Mouse (Mus musculus) splenic B cell, adult 2 months (primary cell): ENCODE results near the gene Srarp.
A peak's percentile ranks its signal among the peaks of the same experiment; 100 is the strongest.

ENCODE experiments used
- DNase-seq: peaks from one replicate; pipeline ENCODE4 v3.0.0-alpha.2; 2011; ENCODE audit warnings: low read depth, low spot score
- H3K27me3 ChIP-seq: 2 replicates; pipeline ENCODE4 v1.6.1; 2012; ENCODE audit warnings: mild to moderate bottlenecking, low read length, moderate library complexity, mixed read lengths; ENCODE audit not compliant: control insufficient read depth, poor library complexity, insufficient read depth, severe bottlenecking
- H3K36me3 ChIP-seq: 2 replicates; pipeline ENCODE4 v1.6.1; 2012; ENCODE audit warnings: mild to moderate bottlenecking, low read length, moderate library complexity, mixed read lengths; ENCODE audit not compliant: control insufficient read depth, poor library complexity, insufficient read depth, severe bottlenecking

Srarp gene

GRCm38 (mm10) chr4:141464722-141465121 lies 28.8 kb upstream of the Srarp start:
- DNase-seq, result no peak
- peaks cover 10% of the 10 kb centered on the region for H3K36me3 ChIP-seq
- no peaks in the 10 kb centered on the region for H3K27me3 ChIP-seq

DNA sequence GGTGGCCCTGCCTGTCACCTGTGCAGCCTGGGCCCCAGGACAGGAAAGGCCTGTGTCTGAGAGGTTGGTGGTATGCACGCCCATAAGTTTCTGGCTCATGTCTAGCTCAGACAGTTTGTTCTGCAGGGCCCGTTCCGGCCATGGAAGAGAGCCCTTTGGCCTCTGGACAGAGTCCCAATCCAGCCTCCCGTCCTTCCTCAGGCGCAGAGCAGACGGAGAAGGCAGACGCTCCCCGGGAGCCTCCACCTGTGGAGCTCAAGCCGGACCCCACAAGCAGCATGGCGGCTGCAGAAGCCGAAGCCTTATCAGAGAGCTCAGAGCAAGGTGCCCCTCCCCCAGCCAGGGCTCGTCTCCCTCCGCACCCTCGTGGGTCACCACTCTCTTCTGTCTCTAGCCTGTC lies 27.6 kb upstream of the Srarp start:
- Histone ChIP-seq H3K27me3 (no peaks in the 10 kb centered on the region), H3K36me3 (peaks cover 7% of the 10 kb centered on the region)
- DNase-seq, result no peak

GRCm38 (mm10) chr4:141461576-141461975 lies 25.7 kb upstream of the Srarp start:
- H3K36me3 ChIP-seq, result peaks cover 7% of the 10 kb centered on the region
- no peaks in the 10 kb centered on the region for H3K27me3 ChIP-seq
- no peak for DNase-seq

GRCm38 (mm10) chr4:141461088-141461487 lies 25.2 kb upstream of the Srarp start:
- no peak for DNase-seq
- H3K36me3 ChIP-seq, result peaks cover 7% of the 10 kb centered on the region
- H3K27me3 ChIP-seq, result no peaks in the 10 kb centered on the region

DNA sequence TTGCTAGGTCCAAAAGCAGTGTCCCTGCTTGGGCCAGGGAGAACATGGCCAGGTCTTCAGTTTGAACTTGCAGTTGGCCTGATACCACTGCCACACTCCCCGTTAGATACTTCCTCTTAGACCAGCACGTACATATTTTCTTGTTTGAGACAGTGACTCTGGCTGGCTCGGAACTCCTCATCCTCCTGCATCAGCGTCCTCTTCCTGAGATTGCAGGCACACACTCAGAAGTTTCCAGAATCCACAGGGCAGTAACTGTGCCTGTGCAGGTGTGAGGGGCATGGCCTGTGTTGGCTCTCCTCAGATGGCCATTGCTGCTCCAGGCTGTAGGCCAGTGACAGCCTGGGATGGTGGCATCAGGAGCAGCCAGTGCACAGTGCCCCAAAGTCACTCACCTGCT lies 24.6 kb upstream of the Srarp start:
- no peak for DNase-seq
- peaks cover 7% of the 10 kb centered on the region for H3K36me3 ChIP-seq
- H3K27me3 ChIP-seq, result no peaks in the 10 kb centered on the region

DNA sequence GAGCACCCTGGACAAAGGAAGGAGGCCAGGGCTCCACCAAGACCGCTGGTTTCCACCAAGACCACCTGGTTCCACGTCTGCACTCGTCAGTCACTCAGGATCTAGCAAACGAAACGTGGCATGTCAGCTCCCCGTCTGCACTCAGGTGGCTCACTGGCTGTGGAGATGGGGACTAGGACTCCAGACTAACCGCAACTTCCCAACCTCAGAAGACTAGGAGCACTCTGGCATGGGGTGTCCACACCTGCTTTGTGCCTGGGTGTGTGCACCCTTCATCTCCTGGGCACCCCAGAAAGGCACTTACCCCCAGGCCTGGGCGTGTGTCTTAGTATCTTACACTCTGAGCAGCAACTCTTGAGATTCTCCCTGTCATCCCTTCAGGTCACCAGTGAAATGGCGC lies 23.9 kb upstream of the Srarp start:
- Histone ChIP-seq H3K27me3 (no peaks in the 10 kb centered on the region), H3K36me3 (peaks cover 7% of the 10 kb centered on the region)
- no peak for DNase-seq

GRCm38 (mm10) chr4:141458888-141459287 lies 23.0 kb upstream of the Srarp start:
- no peak for DNase-seq
- Histone ChIP-seq H3K36me3 (peaks cover 2% of the 10 kb centered on the region), H3K27me3 (no peaks in the 10 kb centered on the region)

DNA sequence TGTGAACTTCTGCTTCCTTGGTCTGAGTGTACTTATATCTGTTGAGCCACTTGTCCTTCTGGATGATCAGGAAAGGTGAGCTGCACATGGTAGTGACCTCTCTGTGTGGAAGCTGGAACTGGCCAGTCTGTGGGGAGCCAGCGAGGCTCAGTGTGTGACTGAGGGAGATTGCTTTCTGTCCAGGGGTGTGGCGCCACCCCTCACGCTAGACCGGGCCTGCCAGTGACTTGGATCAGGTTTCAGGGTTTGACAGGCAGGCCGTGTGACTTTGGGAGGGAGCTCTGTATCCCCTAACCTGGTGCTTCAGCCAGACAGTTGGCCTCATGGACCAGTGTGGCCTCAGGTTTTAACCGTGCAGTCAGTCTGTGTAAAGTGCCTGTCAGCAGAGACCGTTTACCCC lies 22.3 kb upstream of the Srarp start:
- Histone ChIP-seq H3K27me3 (no peaks in the 10 kb centered on the region), H3K36me3 (peaks cover 2% of the 10 kb centered on the region)
- no peak for DNase-seq

DNA sequence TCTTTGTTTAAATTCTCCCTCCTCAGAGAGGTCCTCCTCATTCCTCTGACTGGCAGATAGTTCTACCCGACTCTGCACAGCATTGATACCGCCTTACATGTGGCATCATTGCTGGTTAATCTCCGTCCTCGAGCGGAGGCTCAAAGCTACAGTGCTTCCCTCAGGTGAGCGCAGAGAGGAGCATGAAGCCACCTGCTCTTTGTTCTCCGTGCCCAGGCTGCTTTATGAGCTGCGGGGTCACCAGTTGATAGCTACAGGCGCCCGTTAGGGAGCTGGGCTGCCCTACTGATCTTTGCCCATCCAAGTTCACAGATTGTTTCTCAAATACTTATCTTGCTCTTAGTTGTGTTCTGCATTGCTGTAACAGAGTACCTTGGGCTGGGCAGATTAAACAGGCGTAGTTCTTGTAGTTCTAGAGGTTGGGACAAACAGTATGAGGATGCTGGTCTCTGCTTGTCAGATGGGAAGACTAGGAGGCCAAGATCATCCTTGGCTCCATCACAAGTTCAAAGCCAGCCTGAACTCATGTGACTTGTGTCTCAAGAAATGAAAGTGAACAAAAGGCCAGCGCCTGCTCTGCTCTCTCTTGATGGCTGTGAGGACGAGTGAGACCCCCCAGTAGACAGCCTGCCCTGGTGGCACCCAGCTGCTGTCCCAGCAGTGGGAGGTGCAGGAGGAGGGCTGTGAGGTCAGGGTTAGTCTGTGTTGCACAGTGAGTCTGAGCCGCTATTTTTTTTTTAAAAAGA lies 20.5 kb upstream of the Srarp start:
- no peaks in the 10 kb centered on the region for H3K27me3 ChIP-seq
- no peak for DNase-seq
- H3K36me3 ChIP-seq, result no peaks in the 10 kb centered on the region

DNA sequence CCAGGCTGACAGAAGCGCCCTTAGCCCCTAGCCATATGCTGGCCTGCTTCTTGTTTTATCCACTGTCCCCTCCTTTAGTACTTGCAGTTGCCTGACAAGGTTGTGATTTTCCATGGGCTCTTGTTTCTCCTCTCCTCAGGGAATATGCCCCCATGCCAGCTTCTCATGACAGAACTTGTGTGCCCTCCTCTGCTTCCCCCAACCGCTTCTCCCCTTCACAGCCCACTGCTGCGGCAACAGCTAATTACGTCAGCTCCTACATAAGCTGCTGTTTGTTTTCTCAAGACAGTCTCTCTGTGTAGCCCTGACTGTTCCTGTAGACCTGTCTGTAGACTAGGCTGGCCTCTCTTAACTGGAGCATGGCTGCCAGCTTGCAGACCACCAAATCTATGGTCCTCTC lies 19.6 kb upstream of the Srarp start:
- Histone ChIP-seq H3K36me3 (no peaks in the 10 kb centered on the region), H3K27me3 (no peaks in the 10 kb centered on the region)
- no peak for DNase-seq

DNA sequence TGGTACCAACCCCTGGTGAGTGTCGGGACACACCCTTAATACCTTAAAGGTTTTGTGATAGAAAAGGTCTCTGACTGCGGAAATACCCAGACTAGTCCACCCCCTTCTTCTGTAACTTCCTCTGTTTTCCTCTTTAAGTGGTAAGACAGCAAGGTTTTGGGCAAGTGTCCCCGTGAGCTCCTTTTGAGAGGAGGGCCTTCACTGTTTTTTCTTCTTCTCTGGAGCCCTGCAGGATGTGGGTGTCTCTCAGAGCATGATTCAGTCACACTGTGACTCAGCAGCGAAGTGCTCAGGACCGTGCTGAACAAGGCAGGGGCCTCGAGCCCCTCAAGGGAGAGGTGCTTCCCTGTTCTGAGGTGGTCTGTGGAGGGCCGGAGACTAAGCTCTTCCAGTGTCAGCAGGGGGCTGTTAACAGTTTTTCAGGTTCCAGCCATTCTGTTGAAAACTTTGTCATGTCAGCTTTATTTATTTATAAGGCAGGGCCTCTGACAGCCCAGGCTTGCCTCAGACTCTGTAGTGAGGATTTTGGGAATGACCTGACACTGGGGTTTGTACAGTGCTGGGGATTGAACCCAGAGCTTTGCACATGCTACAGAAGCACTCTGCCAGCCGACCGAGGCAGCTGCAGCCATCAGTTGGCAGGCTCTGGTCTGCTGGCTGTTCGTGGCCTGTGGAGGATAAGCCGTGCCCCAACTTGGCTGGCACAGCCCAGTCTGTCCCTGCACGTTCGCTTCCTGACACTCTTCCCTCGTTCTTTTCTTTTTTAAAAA lies 18.9 kb upstream of the Srarp start:
- Histone ChIP-seq H3K36me3 (no peaks in the 10 kb centered on the region), H3K27me3 (no peaks in the 10 kb centered on the region)
- DNase-seq, result no peak

DNA sequence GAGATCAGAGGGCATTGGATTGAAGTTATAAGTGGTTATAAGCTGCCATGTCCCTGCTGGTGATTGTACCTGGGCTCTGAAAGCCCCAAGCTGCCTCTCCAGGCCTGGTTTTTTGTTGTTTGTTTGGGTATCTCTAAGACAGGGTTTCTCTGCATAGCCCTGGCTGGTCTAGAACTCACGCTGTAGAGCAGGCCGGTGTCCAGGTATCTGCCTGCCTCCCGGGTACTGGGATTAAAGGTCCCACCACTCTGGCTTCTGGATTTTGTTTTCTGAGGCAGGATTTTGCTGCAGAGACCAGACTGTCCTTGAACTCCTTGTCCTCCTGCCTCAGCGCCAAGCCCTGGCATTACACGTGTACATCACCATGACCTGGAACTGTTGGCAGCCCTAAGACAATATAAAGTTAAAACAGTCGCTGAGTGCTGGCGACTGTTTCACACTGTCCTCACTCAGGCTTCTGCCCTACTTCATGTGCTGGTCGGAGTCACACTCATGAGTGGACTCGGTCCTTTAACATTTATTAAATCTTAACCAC lies 16.1 kb upstream of the Srarp start:
- Histone ChIP-seq H3K36me3 (no peaks in the 10 kb centered on the region; the same call in 1 of the 2 replicates), H3K27me3 (no peaks in the 10 kb centered on the region)
- DNase-seq, result no peak

DNA sequence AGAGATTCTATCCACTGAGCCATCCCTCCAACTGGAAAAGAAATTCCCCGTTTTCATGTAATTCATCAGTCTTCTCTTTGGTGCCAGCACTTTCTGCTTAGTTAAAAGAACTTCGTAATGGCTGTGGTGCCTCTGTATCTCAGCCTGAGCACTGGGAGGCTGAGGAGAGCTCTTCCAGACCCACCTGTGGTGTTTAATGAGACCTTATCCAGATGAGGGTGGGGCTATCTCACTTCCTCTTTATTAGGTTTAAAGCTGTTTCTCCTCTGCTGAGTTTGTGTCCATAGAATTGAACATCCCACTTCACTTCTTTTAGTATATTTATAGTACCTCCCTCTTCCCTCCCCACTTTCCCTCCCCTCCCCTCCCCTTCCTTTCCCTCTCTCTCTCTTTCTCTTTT lies 15.3 kb upstream of the Srarp start:
- no peaks in the 10 kb centered on the region; the same call in 1 of the 2 replicates for H3K36me3 ChIP-seq
- peak; percentile 20 for DNase-seq

DNA sequence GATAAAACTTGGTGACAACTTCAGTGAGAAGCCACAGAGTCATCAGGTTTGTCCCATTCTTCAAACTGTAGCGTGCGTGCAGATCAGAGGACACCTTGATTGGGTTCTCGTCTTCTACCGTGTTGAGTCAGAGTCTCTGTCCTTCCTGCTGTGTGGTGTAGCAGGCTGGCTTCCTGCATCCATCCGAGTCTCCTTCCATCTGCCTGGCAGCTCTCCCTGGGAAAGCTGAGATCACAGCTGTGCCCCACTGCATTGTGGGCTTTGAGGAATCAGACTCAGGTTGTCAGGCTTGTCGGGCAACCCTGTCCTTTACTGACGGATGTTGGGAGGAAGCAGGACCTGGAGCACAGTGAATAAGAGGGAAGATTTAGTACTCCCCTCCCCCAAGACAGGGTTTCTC lies 10.3 kb upstream of the Srarp start:
- H3K36me3 ChIP-seq, result no peaks in the 10 kb centered on the region; the same call in 1 of the 2 replicates
- no peaks in the 10 kb centered on the region; the same call in 1 of the 2 replicates for H3K27me3 ChIP-seq
- DNase-seq, result no peak

More for the DNA sequence above, 15.3 kb upstream of the Srarp start:
- H3K27me3 ChIP-seq, result no peaks in the 10 kb centered on the region

- Histone ChIP-seq H3K27me3 (no peaks in the 10 kb centered on the region; the same call in 1 of the 2 replicates), H3K36me3 (no peaks in the 10 kb centered on the region; the same call in 1 of the 2 replicates)
- peak; percentile 41 for DNase-seq
These were observed 9.4 kb upstream of the Srarp start for GRCm38 (mm10) chr4:141445328-141445720.
